Mouse (Mus musculus) embryonic fibroblast, embryonic 13.5 days (primary cell): ENCODE data around the gene 4932438A13Rik.

ENCODE experiments used
- CTCF ChIP-seq: IDR thresholded peaks from 2 replicates; pipeline ENCODE4 v1.5.1; 2011; ENCODE audit warnings: mild to moderate bottlenecking, control low read depth, low read length, moderate library complexity, borderline replicate concordance; ENCODE audit not compliant: insufficient read depth
- POLR2A ChIP-seq: IDR thresholded peaks from 2 replicates; pipeline ENCODE4 v1.6.1; 2011; ENCODE audit warnings: low read depth, mild to moderate bottlenecking, control low read depth, low read length, moderate library complexity

DNA sequence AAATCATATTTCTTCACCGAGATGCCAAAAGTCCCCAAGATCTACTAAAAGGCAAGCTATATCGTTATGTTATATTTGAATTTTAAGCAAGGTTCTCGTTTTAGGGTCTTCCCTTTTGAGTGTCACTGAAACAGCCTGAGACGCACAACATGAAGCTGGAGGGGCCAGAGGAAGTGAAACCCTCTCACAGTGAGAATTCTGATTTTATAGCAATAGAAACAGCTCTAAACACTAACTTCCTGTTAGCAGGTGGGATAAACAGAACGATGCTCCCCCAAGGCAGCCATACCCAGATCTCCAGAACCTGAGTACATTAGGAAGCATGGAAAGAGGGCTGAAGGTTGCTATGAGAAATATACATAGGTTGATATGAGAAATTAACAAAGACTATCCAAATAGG lies 46.3 kb upstream of the 4932438A13Rik start:
- no peak for TF ChIP-seq POLR2A
- no peak for TF ChIP-seq CTCF
